Mouse (Mus musculus) spleen, postnatal 14 days (tissue): Measurements from ENCODE around the gene Slc34a3.

Source experiments
- DNase-seq, 2 experiments: peaks; one replicate each; pipeline ENCODE4 v3.0.0; 2021 to 2022; ENCODE audit warnings: low spot score in 2 of 2

Gene Slc34a3

GRCm38 (mm10) chr2:25252331-25252730 is 18.2 kb upstream of the Slc34a3 start:
- no peak for DNase-seq

GRCm38 (mm10) chr2:25246183-25247072 is 12.3 kb upstream of the Slc34a3 start, which contains the start of gene AL732309.1:
Gene AL732309.1, minus strand, starts transcription at chr2:25246863.
- no peak for DNase-seq

DNA sequence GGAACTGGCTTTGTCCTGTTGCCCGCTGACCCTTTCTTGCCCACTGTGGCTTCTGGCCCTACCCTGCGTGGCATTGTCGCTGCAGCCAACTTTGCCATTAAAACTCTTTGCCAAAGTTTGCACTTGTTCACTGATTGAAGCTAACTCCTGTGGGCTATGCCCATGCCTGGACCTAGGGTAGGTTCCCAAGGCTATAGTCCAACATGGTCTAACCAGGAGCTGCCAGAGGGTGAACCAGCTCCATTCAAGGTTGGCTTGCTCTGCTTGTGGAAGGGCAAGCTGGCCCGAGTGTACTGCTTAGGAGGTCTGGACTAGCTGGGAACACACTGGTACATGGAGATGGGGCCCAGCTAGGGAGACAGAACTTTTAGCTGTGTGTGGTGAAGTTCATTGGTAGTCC is 10.0 kb upstream of the Slc34a3 start:
- no peak for DNase-seq

- no peak for DNase-seq
Measured at GRCm38 (mm10) chr2:25243342-25243741, 9.2 kb upstream of the Slc34a3 start.

DNA sequence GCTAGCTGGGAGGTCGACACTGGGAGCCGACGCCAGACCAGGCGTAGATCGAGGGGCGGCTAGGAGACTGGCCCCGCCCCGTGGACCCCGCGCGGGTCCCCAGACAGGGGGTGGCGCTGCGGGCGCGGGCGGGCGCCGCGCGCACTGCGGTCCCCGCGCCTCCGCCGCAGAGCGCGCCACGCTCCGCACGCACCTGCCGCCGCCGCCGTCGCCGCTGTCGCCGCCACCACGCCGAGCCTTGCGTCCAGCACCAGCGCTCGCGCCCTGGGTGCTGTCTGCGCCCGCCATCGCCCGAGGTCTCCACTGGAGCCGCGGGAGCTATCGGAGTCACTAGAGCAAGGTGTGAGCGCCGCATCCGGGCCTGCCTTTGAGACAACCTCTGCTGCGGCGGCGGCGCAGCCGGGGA is 7.9 kb upstream of the Slc34a3 start, which contains the start of the genes Rnf208 and Cysrt1:
TSS of gene Rnf208 (plus strand) at position 155 of the 406 bp plus-strand sequence.
TSS of gene Cysrt1 (minus strand) at position 352 of the 406 bp plus-strand sequence.
- DNase-seq, result no peak

GRCm38 (mm10) chr2:25241438-25241775 is 7.2 kb upstream of the Slc34a3 start:
- DNase-seq, result no peak

GRCm38 (mm10) chr2:25240723-25241437 is 6.7 kb upstream of the Slc34a3 start:
- DNase-seq, result peak in 1 of 2 experiments; percentile 33

- DNase-seq, result no peak
Measured at GRCm38 (mm10) chr2:25240310-25240709, 6.1 kb upstream of the Slc34a3 start.

GRCm38 (mm10) chr2:25239766-25240165 is 5.6 kb upstream of the Slc34a3 start:
- no peak for DNase-seq

- no peak for DNase-seq
Measured at GRCm38 (mm10) chr2:25238106-25238505, 3.9 kb upstream of the Slc34a3 start.

- no peak for DNase-seq
Measured at GRCm38 (mm10) chr2:25237522-25237921, 3.4 kb upstream of the Slc34a3 start.

GRCm38 (mm10) chr2:25236614-25237013 is 2.5 kb upstream of the Slc34a3 start, which contains the start of gene Rnf224:
Gene Rnf224, minus strand, starts transcription at chr2:25236787.
- no peak for DNase-seq

DNA sequence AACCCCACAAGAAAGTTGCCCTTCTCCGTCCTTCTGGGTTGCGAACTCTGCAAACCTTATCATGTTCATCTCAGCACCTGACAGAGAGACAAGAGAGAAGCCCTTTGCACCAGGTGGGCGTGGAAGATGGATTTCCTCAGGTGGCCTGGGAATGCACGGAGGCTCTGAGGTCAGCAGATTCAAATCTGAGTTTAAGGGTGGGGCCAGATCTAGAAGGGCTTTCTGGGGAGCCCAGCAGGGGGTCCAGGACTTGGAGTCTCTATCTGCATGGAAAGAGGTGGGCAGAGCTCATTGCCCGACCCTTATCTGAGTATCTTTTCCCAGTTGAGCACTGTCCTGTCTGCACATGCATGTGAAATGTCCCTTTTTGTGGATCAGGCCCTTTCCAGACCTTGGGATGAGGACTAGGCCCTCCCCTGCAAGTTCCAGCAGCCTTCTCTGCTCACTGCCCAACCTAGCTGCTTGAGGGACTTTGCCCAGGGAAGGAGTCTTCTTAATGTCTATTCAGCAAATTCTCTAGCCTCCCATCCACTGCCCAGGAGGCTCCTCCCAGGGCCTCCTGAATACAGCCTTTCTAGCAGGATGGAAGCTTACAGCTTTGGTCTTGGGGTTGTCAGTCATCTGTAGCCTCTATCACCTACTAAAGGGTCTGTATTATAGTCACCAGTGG is 522 bp upstream of the Slc34a3 start:
- DNase-seq, result no peak

GRCm38 (mm10) chr2:25233421-25233820 is 743 bp downstream of the Slc34a3 start:
- no peak for DNase-seq

- DNase-seq, result no peak
Measured at GRCm38 (mm10) chr2:25231038-25231437, 3.1 kb downstream of the Slc34a3 start.

GRCm38 (mm10) chr2:25230581-25230980 is 3.6 kb downstream of the Slc34a3 start:
- no peak for DNase-seq

DNA sequence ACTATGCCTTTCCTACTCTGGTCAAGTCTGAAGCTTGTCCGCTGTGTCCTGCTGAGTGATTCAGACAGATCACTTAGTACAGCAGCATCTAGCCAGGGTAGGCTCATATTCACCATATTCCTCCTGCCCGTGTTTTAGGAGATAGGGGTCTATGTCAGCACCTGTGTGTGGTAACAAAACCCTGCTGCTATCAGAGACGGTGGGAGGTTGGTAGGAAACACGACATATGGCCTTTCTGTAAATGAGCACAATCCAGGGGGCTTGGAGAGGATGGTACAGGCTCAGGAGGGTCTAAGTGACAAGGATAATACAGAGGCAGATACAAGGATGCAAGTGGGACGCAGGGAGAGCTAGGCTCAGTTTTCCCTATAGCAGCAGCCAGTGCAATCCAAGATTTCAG is 4.6 kb downstream of the Slc34a3 start:
- DNase-seq, result no peak

DNA sequence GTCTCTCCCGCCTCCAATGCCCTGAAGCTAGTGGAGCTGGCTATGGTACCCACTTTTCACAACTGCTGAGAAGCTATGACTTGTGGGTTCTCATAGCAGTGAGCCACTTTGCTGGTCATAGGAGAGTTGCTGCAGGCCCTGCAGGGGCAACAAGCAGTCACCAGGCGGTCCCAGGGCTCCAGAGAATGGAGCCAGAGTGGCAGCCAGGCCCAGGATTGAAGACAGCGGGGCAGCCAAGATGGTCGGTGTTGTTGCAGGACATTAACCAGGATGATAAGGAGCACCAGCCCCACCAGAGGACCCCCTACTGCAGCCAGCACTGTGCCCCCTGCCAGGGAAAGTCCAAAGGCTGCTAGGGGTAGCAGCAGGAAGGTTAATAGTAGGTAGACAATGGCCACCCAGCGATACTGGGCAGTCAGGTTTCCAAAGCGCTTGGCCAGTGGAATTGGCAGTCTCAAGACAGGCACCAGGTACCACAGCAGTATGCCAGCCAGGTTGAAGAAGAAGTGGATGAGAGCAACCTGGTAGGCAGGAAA is 5.1 kb downstream of the Slc34a3 start:
- no peak for DNase-seq

DNA sequence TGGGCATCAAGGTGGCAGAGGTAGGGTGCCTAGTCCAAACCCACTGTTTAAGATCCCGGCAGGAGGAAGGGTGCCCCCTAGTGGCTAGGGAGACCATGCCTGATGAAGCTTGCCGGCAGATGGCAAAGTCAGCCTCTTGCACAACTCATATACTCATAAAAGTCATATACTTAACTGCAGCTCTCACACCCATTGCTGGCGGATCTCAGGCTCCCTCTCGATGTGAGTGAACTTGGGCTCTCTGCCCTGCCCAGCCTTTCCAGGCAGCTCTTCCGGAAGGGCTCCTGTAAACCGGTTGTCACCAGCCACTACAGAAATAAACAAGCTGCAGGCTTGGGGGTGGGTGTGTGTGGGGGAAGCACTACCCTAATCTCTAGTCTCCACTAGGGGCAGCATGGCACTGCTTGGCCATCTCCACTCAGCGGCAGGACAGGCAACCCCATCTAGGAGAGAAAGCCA is 5.7 kb downstream of the Slc34a3 start:
- DNase-seq, result peak; percentile 74 to 89

GRCm38 (mm10) chr2:25227406-25227805 is 6.8 kb downstream of the Slc34a3 start:
- no peak for DNase-seq

DNA sequence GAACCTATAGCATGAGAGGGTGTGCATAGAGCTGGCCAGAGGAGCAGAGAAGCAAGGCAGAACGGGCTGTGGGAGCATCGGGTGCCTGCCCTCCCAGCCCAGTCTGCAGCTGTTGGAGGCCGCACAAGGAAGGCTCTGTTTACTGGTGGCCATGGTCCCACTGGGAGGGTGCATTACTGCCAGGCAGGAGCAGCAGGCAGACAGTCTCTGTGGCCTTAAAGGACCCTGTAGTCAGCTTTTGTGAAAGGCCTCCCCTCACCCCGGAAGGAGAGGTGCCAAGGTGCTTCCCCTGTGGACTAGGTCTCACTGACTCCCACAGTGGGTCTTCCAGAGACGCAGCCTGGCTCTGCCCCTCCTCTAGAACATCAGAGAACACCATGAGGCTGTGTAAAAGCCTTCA is 7.3 kb downstream of the Slc34a3 start:
- DNase-seq, result no peak
